Mouse (Mus musculus) embryonic facial prominence, embryonic 11.5 days (tissue): ENCODE data around the gene Exoc4. TPM values are rescaled to one million over a fixed set of nuclear protein-coding genes. Genes with fewer than 3 reads are reported as not detected.
A peak's percentile ranks its signal among the peaks of the same experiment; 100 is the strongest.

Experiments used
- ATAC-seq: fragments of 200-750 bp; cut with Nextera tagmentation; replicated peaks from 2 replicates; pipeline ENCODE4 v1.8.0; 2017; ENCODE audit warnings: low read depth; ENCODE audit not compliant: insufficient number of reproducible peaks, low FRiP score, low TSS enrichment
- DNase-seq: peaks from one replicate; pipeline ENCODE4 v3.0.0-alpha.2; 2015; ENCODE audit warnings: low spot score
- H3K27ac ChIP-seq: fragments of 300-500 bp; sonication (generic); replicated peaks from 2 replicates; pipeline ENCODE4 v1.5.1; 2014; ENCODE audit warnings: mild to moderate bottlenecking, low read depth, low read length, control low read depth
- H3K27me3 ChIP-seq: fragments of 300-500 bp; sonication (generic); 2 replicates; pipeline ENCODE4 v1.6.1; 2014; ENCODE audit warnings: mild to moderate bottlenecking, low read length, moderate library complexity, mixed read lengths; ENCODE audit not compliant: control insufficient read depth, insufficient read depth
- H3K36me3 ChIP-seq: fragments of 300-500 bp; sonication (generic); replicated peaks from 2 replicates; pipeline ENCODE4 v1.6.1; 2014; ENCODE audit warnings: low read depth, mild to moderate bottlenecking, low read length, moderate library complexity, mixed read lengths; ENCODE audit not compliant: control insufficient read depth, insufficient read depth
- H3K4me1 ChIP-seq: fragments of 300-500 bp; sonication (generic); 2 replicates; pipeline ENCODE4 v1.6.1; 2014; ENCODE audit warnings: low read length, mixed read lengths; ENCODE audit not compliant: control insufficient read depth, insufficient read depth
- H3K4me2 ChIP-seq: fragments of 300-500 bp; sonication (generic); 2 replicates; pipeline ENCODE4 v1.6.1; 2014; ENCODE audit warnings: low read depth, mild to moderate bottlenecking, control low read depth, low read length, moderate library complexity
- H3K4me3 ChIP-seq: fragments of 300-500 bp; sonication (generic); 2 replicates; pipeline ENCODE4 v1.5.1; 2014; ENCODE audit warnings: low read depth, low read length, control low read depth
- H3K9ac ChIP-seq: fragments of 300-500 bp; sonication (generic); replicated peaks from 2 replicates; pipeline ENCODE4 v1.6.1; 2014; ENCODE audit warnings: mild to moderate bottlenecking, control low read depth, low read length
- H3K9me3 ChIP-seq: fragments of 300-500 bp; sonication (generic); replicated peaks from 2 replicates; pipeline ENCODE4 v1.6.1; 2016; ENCODE audit warnings: mild to moderate bottlenecking, low read length, inconsistent platforms, mixed read lengths; ENCODE audit not compliant: control insufficient read depth
- WGBS: fragments of 180-500 bp; shearing (Covaris S2); extraction: QIAGEN DNeasy Blood & Tissue Kit; methylation state at CpG from one replicate; pipeline ENCODE4 v1.1.7; 2014; 5-methylcytosine and 5-hydroxymethylcytosine counted together
- polyA plus RNA-seq: library from polyadenylated mRNA; unstranded; fragments of >200 nt; fragmentation: Nextera tagmentation; extraction: Ambion mirVana; gene quantifications from 2 replicates; pipeline ENCODE4 v1.2.1, GENCODE M21; 2014

Exoc4 gene
- polyA plus RNA-seq, 1 experiment from 2014 or later = 24.8 TPM

DNA sequence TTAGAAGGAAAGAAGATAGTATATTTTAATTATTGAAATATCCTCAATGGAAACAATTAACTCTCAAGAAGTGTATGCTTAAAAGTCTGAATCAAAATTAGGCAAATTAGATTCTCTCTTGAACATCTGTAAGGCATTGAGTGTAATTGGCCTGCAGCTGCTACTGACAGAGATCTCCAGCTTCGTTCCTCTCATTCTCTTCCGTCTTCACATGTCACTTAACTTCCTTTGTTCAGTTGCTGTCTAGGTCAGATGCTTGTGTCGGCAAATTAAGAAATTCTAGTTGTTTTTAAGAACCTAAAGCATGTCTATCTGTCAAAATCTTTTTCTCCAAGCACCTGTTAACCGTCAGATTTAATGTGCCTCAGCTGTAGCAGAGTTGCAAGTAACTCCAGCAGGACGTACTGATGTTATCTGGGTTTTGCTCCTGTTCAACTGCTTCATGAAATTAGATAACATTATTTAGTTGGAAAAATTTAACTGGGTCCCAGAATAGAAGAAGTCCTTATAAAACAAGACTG is 269.1 kb downstream of the Exoc4 start:
- H3K4me2 ChIP-seq = no peak overlapping the region
- ATAC-seq = no peak

DNA sequence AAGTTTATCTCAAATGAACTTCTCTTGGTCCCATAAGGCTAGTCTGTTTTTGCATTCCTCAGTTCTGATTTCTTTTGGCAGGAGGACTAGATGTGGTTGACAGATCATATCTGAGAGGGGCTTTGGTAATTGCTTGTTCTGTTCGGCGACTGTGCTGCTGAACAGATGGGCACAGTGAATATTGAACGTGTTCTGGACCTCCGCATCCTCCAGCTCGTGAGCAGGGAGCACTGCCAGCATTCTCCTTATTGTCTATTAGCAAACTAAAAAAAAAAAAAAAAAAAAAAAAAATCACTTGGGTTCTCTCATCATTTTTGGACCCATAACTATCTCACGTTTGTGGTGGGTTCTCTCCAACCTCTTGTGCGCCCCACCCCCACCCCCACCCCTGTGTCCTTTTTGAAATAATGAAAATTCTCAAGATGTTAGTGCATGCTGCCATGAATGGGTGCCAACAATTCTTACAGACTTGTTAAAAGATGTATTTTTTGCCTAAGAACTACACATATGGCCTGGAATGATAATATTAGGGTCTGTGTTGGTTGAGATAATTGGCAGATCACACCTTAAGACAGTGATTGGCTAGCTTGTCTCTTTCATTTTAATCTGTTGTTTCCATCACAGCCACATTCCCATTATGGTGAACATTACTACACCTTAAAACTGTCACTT is 276.9 kb downstream of the Exoc4 start:
- no peak overlapping the region for H3K9ac ChIP-seq

More for the DNA sequence above, 269.1 kb downstream of the Exoc4 start:
- no peak overlapping the region for H3K27ac ChIP-seq
- no peak overlapping the region for H3K4me3 ChIP-seq
- DNase-seq = peak; percentile 58
- H3K9me3 ChIP-seq = no peaks in the 10 kb centered on the region
- no peak overlapping the region for H3K9ac ChIP-seq
- WGBS = 13% methylated on average over 5 of the region's 5 CpGs
- H3K4me1 ChIP-seq = no peaks in the 10 kb centered on the region
- no peaks in the 10 kb centered on the region for H3K36me3 ChIP-seq
- no peaks in the 10 kb centered on the region for H3K27me3 ChIP-seq

DNA sequence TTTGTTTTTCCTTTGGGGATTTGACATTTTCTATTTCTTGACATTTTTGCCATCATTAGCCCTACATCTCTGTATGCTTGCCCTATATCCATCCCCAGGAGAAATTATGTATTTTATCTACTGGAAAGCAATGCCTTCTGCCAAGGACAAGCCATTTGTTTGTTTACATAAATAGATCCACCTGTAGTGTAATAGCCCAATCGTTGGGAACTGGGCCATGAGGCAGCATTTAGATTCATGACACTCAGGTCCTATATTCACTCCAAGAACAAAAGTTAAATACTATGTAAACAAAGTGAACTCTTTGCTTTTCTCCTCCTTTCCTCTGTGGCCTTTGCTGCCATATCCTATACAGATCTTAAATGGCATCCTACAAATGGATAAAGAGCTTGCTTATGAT is 291.5 kb downstream of the Exoc4 start:
- Histone ChIP-seq H3K9ac (no peak overlapping the region), H3K27me3 (no peaks in the 10 kb centered on the region), H3K4me3 (no peak overlapping the region), H3K9me3 (no peaks in the 10 kb centered on the region), H3K4me1 (no peaks in the 10 kb centered on the region), H3K36me3 (no peaks in the 10 kb centered on the region), H3K27ac (no peak overlapping the region), H3K4me2 (no peak overlapping the region)
- 73% methylated on average over 1 of the region's 1 CpGs for WGBS
- ATAC-seq (no peak), DNase-seq (no peak)

More for the DNA sequence above, 276.9 kb downstream of the Exoc4 start:
- Histone ChIP-seq H3K27me3 (no peaks in the 10 kb centered on the region), H3K4me2 (no peak overlapping the region), H3K9me3 (no peaks in the 10 kb centered on the region), H3K4me3 (no peak overlapping the region), H3K4me1 (no peaks in the 10 kb centered on the region), H3K27ac (no peak overlapping the region), H3K36me3 (no peaks in the 10 kb centered on the region)
- DNase-seq = no peak
- ATAC-seq = no peak
- WGBS = 84% methylated on average over 7 of the region's 7 CpGs

DNA sequence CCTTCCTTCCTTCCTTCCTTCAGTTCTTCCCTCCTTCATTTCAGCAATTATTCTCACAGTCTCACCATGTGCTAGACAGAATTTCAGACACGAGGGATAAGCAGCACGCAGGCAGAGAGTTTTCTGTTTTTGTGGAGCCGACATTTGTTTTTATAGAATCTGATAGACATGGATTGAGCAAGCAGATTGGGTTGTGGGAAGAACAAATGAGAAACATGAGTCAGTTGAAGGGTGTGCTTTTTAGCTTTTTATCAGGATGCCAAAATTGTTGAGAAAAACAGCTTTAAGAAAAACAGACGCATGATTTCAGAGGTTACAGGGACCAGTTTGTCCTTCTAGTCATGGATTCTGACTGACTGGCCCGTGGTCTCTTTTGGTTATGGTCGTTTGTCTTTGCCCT is 293.8 kb downstream of the Exoc4 start:
- DNase-seq = no peak
- Histone ChIP-seq H3K27me3 (no peaks in the 10 kb centered on the region), H3K4me2 (no peak overlapping the region), H3K4me1 (no peaks in the 10 kb centered on the region), H3K9me3 (no peaks in the 10 kb centered on the region), H3K27ac (no peak overlapping the region), H3K36me3 (no peaks in the 10 kb centered on the region), H3K9ac (no peak overlapping the region), H3K4me3 (no peak overlapping the region)
- WGBS = 77% methylated on average over 6 of the region's 6 CpGs
- ATAC-seq = no peak

DNA sequence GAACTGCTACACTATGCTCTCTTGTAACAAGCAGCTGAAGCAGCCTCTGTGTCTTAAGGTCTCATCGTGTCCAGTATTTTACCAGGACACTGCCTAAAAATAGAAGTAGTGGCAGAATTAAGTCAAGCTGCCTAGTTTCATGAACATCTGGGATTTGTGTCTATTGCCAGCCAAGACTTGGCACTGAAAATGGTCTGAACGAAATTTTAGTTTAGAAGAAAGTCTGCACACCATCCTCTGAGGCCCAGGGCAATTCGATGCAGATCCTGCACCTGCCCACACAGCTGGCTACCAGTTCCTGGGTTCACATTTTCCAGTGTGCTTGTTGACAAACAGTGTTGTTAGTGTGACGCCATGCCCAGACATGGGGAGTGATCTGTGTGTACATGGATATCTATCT is 303.0 kb downstream of the Exoc4 start:
- ATAC-seq = no peak
- Histone ChIP-seq H3K4me1 (no peaks in the 10 kb centered on the region), H3K4me3 (no peak overlapping the region), H3K27me3 (no peaks in the 10 kb centered on the region), H3K9ac (no peak overlapping the region), H3K4me2 (no peak overlapping the region), H3K27ac (no peak overlapping the region), H3K9me3 (no peaks in the 10 kb centered on the region), H3K36me3 (no peaks in the 10 kb centered on the region)
- 78% methylated on average over 4 of the region's 4 CpGs for WGBS
- no peak for DNase-seq

DNA sequence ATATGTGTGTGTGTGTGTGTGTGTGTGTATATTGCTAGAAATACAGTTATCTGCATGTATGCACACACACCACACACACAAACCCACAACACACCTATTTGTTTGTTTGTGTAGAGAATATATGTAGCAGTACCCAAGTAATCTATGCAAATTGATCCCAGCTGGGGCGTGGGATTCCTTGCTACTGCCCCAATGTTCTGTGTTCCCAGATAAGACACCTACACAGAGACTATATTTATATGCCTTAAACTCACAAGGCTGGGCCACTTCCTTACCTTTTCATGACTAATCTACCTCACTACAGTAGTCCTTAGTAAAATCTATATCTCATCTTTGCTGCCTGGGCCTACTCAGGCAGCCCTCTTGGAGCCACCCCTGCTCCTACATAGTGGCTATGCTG is 312.0 kb downstream of the Exoc4 start:
- no peak overlapping the region for H3K4me2 ChIP-seq
- H3K27me3 ChIP-seq = no peaks in the 10 kb centered on the region
- WGBS = 71% methylated on average over 1 of the region's 1 CpGs
- no peaks in the 10 kb centered on the region for H3K36me3 ChIP-seq
- H3K4me3 ChIP-seq = no peak overlapping the region
- H3K9me3 ChIP-seq = no peaks in the 10 kb centered on the region
- no peak overlapping the region for H3K27ac ChIP-seq
- no peak overlapping the region for H3K9ac ChIP-seq
- ATAC-seq = no peak
- no peaks in the 10 kb centered on the region for H3K4me1 ChIP-seq
- no peak for DNase-seq

DNA sequence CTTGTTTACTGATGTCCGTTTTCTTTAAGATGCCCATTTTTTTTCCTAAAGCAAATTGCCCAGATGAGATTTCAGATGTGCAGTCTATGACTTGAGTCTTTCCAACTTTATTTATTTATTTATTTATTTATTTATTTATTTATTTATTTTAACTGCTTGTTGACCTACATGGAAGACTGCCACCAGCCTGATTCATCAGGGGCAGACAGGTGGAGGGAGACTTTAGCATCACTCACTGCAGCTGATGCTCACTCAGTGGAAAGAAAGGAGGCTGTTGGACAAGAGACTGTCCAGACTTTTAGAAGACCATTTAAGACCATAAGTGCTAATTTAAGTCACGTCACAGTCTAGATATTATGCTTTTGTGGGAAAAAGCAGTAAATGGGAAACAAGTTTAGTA is 313.0 kb downstream of the Exoc4 start:
- no peaks in the 10 kb centered on the region for H3K27me3 ChIP-seq
- no peak overlapping the region for H3K4me3 ChIP-seq
- DNase-seq = no peak
- no peak overlapping the region for H3K27ac ChIP-seq
- H3K9me3 ChIP-seq = no peaks in the 10 kb centered on the region
- ATAC-seq = no peak
- no peak overlapping the region for H3K4me2 ChIP-seq
- no peak overlapping the region for H3K9ac ChIP-seq
- H3K36me3 ChIP-seq = no peaks in the 10 kb centered on the region
- no peaks in the 10 kb centered on the region for H3K4me1 ChIP-seq
- WGBS = 83% methylated on average over 2 of the region's 2 CpGs

DNA sequence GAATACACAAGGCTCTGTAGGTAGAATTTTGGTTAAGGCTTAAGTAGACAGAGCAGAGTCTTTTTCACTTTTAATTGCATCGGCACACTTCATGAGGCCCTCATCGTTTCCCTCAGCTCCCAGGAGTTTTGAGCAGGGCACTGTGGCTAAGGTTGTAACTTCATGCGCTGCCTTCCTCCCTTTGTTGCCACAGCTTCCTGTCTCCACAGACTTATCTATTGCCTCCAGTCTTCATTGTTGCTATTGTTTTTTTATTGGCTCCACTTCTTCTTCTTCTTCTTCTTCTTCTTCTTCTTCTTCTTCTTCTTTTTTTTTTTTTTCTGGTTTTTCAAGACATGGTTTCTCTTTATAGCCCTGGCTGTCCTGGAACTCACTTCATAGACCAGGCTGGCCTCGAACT is 327.1 kb downstream of the Exoc4 start:
- H3K4me2 ChIP-seq = no peak overlapping the region
- H3K4me3 ChIP-seq = no peak overlapping the region
- 90% methylated on average over 4 of the region's 4 CpGs for WGBS
- ATAC-seq (no peak), DNase-seq (no peak)
- no peaks in the 10 kb centered on the region for H3K27me3 ChIP-seq
- H3K27ac ChIP-seq = no peak overlapping the region
- H3K36me3 ChIP-seq = no peaks in the 10 kb centered on the region
- no peaks in the 10 kb centered on the region for H3K4me1 ChIP-seq
- no peaks in the 10 kb centered on the region for H3K9me3 ChIP-seq
- no peak overlapping the region for H3K9ac ChIP-seq
